Mouse (Mus musculus): ENCODE data around the gene Itpr3. TPM values are rescaled to one million over a fixed set of nuclear protein-coding genes. Genes with fewer than 3 reads are reported as not detected.

Itpr3 gene
- total and polyA plus RNA-seq, 2 experiments from 2014 or later = 0.58 to 4.0 TPM

DNA sequence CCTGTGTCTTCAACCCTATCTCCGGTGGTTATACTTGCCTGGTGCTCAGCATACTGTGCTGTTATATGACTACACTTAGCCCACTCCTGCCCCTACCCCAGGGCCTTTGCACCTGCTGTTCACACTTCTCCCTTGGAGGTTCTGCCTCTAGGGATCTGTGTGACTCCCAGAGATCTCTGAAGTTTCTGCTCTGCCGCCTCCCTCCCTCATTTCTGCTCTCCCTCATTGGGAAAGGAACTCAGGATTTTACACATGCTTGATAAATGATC, 15.4 kb upstream of the Itpr3 start:
- WGBS = 95% methylated on average over 2 of the region's 2 CpGs
- no peaks in the 10 kb centered on the region for H3K27me3 ChIP-seq (ENCODE audit: insufficient read depth, low read length)
- H3K4me3 ChIP-seq (ENCODE audit: low read length) = no peak overlapping the region
- no peak overlapping the region for H3K4me2 ChIP-seq (ENCODE audit: low read depth, low read length)
- no peaks in the 10 kb centered on the region for H3K36me3 ChIP-seq (ENCODE audit: insufficient read depth, low read length)
- no peak for TF ChIP-seq CTCF (IDR thresholded peaks at IDR 0.05; ENCODE audit: low read depth)
- no peaks in the 10 kb centered on the region for H3K9me3 ChIP-seq (ENCODE audit: low read length)
- peaks cover 11% of the 10 kb centered on the region; the same call in 1 of the 2 replicates for H3K4me1 ChIP-seq (ENCODE audit: insufficient read depth, low read length)
- no peak overlapping the region for H3K9ac ChIP-seq (replicated peaks; ENCODE audit: low read length)
- no peak for DNase-seq (ENCODE audit: low spot score)
- H3K27ac ChIP-seq = no peak overlapping the region
- ATAC-seq = no peak

DNA sequence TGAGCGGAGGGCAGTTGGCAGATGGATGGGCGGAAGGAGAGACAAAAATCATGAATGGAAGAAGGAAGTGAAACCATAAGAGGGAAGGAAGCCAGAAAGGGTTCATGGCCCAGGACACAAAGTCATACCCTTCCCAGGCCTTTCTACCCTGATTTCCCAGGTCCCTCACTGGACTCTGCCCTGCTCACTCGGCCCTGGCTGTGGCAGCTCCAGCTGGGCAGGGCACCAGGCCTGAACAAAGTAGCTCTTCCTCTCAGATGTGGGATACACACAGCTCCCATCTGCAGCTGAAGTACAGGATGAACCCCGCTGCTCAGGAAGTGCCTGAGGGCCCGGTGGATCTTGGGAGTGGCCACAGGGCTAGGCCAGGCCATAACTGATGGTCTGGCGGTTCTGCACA, 14.3 kb upstream of the Itpr3 start:
- Histone ChIP-seq H3K4me1 (ENCODE audit: insufficient read depth, low read length) (peaks cover 11% of the 10 kb centered on the region; the same call in 1 of the 2 replicates), H3K27ac (no peak overlapping the region), H3K9me3 (ENCODE audit: low read length) (no peaks in the 10 kb centered on the region), H3K9ac (replicated peaks; ENCODE audit: low read length) (no peak overlapping the region), H3K4me3 (ENCODE audit: low read length) (no peak overlapping the region), H3K27me3 (ENCODE audit: insufficient read depth, low read length) (no peaks in the 10 kb centered on the region), H3K4me2 (ENCODE audit: low read depth, low read length) (no peak overlapping the region), H3K36me3 (ENCODE audit: insufficient read depth, low read length) (no peaks in the 10 kb centered on the region)
- ATAC-seq (no peak), DNase-seq (ENCODE audit: low spot score) (no peak)
- WGBS = 70% methylated on average over 6 of the region's 6 CpGs
- TF ChIP-seq CTCF (IDR thresholded peaks at IDR 0.05; ENCODE audit: low read depth) = no peak

DNA sequence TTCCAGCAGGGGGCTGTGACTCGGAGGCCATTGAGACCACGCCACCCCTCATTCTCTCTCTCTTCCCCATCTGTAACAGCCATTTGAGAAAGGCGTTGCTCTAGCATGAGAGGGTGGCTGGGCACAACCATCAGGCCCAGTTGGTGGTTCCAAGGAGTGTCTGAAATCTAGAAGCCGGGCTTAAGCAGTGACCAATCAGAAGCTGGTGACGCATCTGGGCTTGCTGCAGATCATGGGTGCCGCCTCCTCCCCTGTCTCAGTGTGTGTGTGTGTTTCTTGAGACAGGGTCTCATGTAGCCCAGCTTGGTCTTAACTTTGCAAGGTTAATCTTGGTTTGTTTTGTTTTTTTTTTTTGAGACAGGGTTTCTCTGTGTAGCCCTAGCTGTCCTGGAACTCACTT, 11.9 kb upstream of the Itpr3 start:
- Histone ChIP-seq H3K27ac (no peak overlapping the region), H3K27me3 (ENCODE audit: insufficient read depth, low read length) (no peaks in the 10 kb centered on the region), H3K4me1 (ENCODE audit: insufficient read depth, low read length) (0 out of 2 replicates have a peak, but pooled peaks cover 6% of the 10 kb centered on the region), H3K4me2 (ENCODE audit: low read depth, low read length) (no peak overlapping the region), H3K36me3 (ENCODE audit: insufficient read depth, low read length) (no peaks in the 10 kb centered on the region), H3K9me3 (ENCODE audit: low read length) (no peaks in the 10 kb centered on the region), H3K4me3 (ENCODE audit: low read length) (no peak overlapping the region), H3K9ac (replicated peaks; ENCODE audit: low read length) (no peak overlapping the region)
- ATAC-seq (no peak), DNase-seq (ENCODE audit: low spot score) (no peak)
- 91% methylated on average over 6 of the region's 6 CpGs for WGBS
- TF ChIP-seq CTCF (IDR thresholded peaks at IDR 0.05; ENCODE audit: low read depth) = no peak

DNA sequence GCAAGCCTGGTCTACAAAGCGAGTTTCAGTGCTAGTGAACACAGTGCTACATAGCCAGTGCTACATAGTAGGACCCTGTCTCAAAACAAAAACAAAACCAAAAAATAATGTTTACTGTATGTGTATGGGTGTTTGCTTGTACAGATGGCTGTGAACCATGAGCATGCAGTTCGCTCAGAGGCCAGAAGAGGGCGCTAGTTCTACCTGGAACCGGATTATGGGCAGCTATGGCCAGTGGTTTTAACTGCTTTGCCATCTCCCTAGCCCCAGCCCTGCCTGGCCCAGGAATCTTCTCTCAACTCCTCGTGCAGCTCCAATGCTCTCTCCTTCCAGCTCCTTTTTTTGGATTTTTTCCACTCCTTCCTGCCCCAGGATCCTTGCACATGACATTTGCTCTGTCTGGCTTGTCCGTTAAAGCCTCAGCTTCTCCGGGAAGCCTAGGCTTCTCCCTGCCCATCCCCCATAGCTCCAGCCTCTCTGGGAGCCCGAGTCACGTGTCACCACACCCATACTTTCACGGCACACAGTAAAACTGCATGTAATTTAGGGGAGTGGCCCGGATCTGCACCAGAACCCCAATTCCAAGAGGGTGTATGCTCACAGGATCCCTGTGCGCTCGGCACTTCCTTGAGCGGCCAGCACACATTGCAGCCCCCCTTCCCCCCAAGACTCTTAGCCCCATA, 9.2 kb upstream of the Itpr3 start:
- no peak for ATAC-seq
- DNase-seq (ENCODE audit: low spot score) = no peak
- H3K9me3 ChIP-seq (ENCODE audit: low read length) = no peaks in the 10 kb centered on the region
- no peak overlapping the region for H3K4me2 ChIP-seq (ENCODE audit: low read depth, low read length)
- WGBS = 81% methylated on average over 14 of the region's 14 CpGs
- no peaks in the 10 kb centered on the region for H3K4me1 ChIP-seq (ENCODE audit: insufficient read depth, low read length)
- H3K9ac ChIP-seq (replicated peaks; ENCODE audit: low read length) = no peak overlapping the region
- no peaks in the 10 kb centered on the region for H3K36me3 ChIP-seq (ENCODE audit: insufficient read depth, low read length)
- H3K4me3 ChIP-seq (ENCODE audit: low read length) = no peak overlapping the region
- H3K27me3 ChIP-seq (ENCODE audit: insufficient read depth, low read length) = no peaks in the 10 kb centered on the region
- no peak overlapping the region for H3K27ac ChIP-seq
- TF ChIP-seq CTCF (IDR thresholded peaks at IDR 0.05; ENCODE audit: low read depth) = peak; percentile 63

DNA sequence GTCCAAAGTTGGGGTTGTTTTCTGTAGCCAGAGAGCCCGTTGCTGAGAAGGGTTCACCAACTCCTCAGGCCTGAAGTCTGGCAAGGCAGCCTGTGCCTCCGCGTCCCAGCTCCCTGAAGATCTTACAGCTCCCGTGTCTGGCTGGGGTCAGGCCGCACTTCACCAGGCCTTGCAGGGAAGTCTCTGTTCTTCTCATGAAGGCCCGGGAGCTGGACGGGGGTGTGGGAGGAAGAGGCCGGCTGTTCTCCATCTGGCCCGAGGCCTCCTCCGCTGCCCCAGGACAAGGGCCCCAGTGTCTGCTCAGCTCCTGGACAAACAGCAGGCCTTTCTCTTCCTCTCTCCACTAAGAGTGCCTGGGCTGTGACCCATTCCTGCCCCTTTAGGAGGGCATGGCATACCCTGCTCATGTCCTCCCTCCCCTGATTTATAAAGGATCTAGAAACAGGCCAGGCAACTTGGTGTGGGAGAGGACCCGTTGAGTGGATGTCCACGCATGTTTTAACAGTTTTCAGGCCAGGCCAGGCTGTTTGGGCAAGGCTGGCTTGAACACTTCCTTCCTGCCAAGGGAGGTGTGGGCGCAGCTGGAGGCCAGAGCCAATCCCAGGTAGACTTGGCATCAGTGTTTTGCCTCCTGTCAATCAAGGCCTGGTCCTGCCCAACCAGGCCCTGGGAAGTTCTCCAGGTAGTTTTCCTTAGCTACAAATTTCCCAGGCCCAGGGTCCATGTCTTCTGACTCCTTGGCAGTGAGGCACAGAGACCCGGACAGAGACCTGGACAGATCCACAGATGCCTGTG, 8.5 kb upstream of the Itpr3 start:
- Histone ChIP-seq H3K4me3 (ENCODE audit: low read length) (no peak overlapping the region), H3K9me3 (ENCODE audit: low read length) (no peaks in the 10 kb centered on the region), H3K27me3 (ENCODE audit: insufficient read depth, low read length) (no peaks in the 10 kb centered on the region), H3K36me3 (ENCODE audit: insufficient read depth, low read length) (no peaks in the 10 kb centered on the region), H3K9ac (replicated peaks; ENCODE audit: low read length) (no peak overlapping the region), H3K4me2 (ENCODE audit: low read depth, low read length) (no peak overlapping the region), H3K27ac (no peak overlapping the region; the same call in 1 of the 2 replicates), H3K4me1 (ENCODE audit: insufficient read depth, low read length) (no peaks in the 10 kb centered on the region)
- TF ChIP-seq CTCF (IDR thresholded peaks at IDR 0.05; ENCODE audit: low read depth) = no peak
- DNase-seq (ENCODE audit: low spot score) (peak; percentile 33), ATAC-seq (peak; percentile 64; the same call in 1 of the 2 replicates)
- WGBS = 79% methylated on average over 14 of the region's 14 CpGs

DNA sequence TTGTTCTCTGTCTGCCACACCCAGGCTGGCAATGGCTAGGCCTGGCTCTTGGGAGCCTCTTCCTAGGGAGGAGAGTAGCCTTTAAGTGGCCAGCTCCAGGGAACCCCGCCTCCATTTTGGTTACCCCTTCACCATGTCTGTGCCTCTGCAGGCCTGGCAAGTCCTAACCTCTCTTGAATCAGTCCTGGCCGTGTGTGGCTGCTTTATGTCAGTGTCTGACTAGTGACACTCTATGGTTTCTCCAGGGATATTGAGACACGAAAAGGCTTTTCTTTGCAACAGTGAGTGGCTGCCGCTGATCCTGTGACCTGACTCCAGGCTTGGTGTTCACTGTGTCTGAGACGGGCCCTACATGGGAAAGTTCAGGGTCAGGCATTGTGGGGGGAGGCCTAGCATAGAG, 6.3 kb upstream of the Itpr3 start:
- Histone ChIP-seq H3K4me1 (ENCODE audit: insufficient read depth, low read length) (no peaks in the 10 kb centered on the region), H3K27me3 (ENCODE audit: insufficient read depth, low read length) (peaks cover 8% of the 10 kb centered on the region), H3K4me3 (ENCODE audit: low read length) (no peak overlapping the region), H3K4me2 (ENCODE audit: low read depth, low read length) (no peak overlapping the region), H3K36me3 (ENCODE audit: insufficient read depth, low read length) (no peaks in the 10 kb centered on the region), H3K9me3 (ENCODE audit: low read length) (no peaks in the 10 kb centered on the region), H3K27ac (no peak overlapping the region), H3K9ac (replicated peaks; ENCODE audit: low read length) (no peak overlapping the region)
- DNase-seq (ENCODE audit: low spot score) = no peak
- no peak for TF ChIP-seq CTCF (IDR thresholded peaks at IDR 0.05; ENCODE audit: low read depth)
- 67% methylated on average over 5 of the region's 5 CpGs for WGBS
- no peak for ATAC-seq

DNA sequence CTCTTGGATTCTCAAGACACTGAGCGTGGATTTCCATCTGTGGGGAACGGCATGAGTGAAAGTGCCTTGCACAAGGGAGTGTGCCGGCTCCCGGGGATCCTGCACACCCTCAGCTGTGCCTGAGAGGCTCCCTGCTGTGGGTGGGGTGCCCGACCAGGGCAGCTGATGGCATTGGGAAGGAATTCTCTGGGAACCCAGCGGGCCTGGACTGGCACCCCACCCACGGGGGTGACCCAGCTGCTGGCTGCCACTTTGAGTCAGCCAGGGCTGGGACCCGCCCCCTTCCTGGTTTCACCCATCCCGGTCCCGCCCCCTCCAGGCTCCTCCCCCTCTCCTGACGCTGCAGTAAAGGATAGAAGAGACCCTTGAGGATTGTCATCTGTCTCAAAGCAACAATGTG, 5.6 kb upstream of the Itpr3 start:
- H3K27me3 ChIP-seq (ENCODE audit: insufficient read depth, low read length) = peaks cover 10% of the 10 kb centered on the region
- ATAC-seq (no peak), DNase-seq (ENCODE audit: low spot score) (no peak)
- H3K9ac ChIP-seq (replicated peaks; ENCODE audit: low read length) = no peak overlapping the region
- TF ChIP-seq CTCF (IDR thresholded peaks at IDR 0.05; ENCODE audit: low read depth) = no peak
- H3K27ac ChIP-seq = no peak overlapping the region
- no peak overlapping the region for H3K4me3 ChIP-seq (ENCODE audit: low read length)
- H3K9me3 ChIP-seq (ENCODE audit: low read length) = no peaks in the 10 kb centered on the region
- no peaks in the 10 kb centered on the region for H3K4me1 ChIP-seq (ENCODE audit: insufficient read depth, low read length)
- WGBS = 54% methylated on average over 9 of the region's 11 CpGs
- no peak overlapping the region for H3K4me2 ChIP-seq (ENCODE audit: low read depth, low read length)
- no peaks in the 10 kb centered on the region for H3K36me3 ChIP-seq (ENCODE audit: insufficient read depth, low read length)
